Mouse (Mus musculus) kidney, embryonic 15.5 days (tissue): Measurements from ENCODE around the gene Tescl. TPM values are rescaled to one million over a fixed set of nuclear protein-coding genes. Genes with fewer than 3 reads are reported as not detected.

ENCODE experiments used
- ATAC-seq: fragments of 200-750 bp; cut with Nextera tagmentation; replicated peaks from 2 replicates; pipeline ENCODE4 v1.8.0; 2017; ENCODE audit warnings: moderate TSS enrichment; ENCODE audit not compliant: low FRiP score
- H3K27ac ChIP-seq: fragments of 300-500 bp; sonication (generic); 2 replicates; pipeline ENCODE4 v1.5.1; 2015; ENCODE audit warnings: mild to moderate bottlenecking, inconsistent platforms
- H3K27me3 ChIP-seq: fragments of 300-500 bp; sonication (generic); 2 replicates; pipeline ENCODE4 v1.6.1; 2015; ENCODE audit warnings: inconsistent platforms
- H3K36me3 ChIP-seq: fragments of 300-500 bp; sonication (generic); 2 replicates; pipeline ENCODE4 v1.6.1; 2015; ENCODE audit warnings: inconsistent platforms
- H3K4me1 ChIP-seq: fragments of 300-500 bp; sonication (generic); 2 replicates; pipeline ENCODE4 v1.6.1; 2015; ENCODE audit warnings: inconsistent platforms
- H3K4me2 ChIP-seq: fragments of 300-500 bp; sonication (generic); 2 replicates; pipeline ENCODE4 v1.6.1; 2015; ENCODE audit warnings: moderate library complexity, mild to moderate bottlenecking, inconsistent platforms
- H3K4me3 ChIP-seq: fragments of 300-500 bp; sonication (generic); replicated peaks from 2 replicates; pipeline ENCODE4 v1.5.1; 2015; ENCODE audit warnings: mild to moderate bottlenecking, inconsistent platforms
- H3K9ac ChIP-seq: fragments of 300-500 bp; sonication (generic); 2 replicates; pipeline ENCODE4 v1.6.1; 2015; ENCODE audit warnings: mild to moderate bottlenecking, inconsistent platforms
- H3K9me3 ChIP-seq: fragments of 300-500 bp; sonication (generic); replicated peaks from 2 replicates; pipeline ENCODE4 v1.6.1; 2016; ENCODE audit warnings: inconsistent platforms
- WGBS: fragments of 180-500 bp; shearing (Covaris S2); methylation state at CpG from one replicate; pipeline ENCODE4 v1.1.7; 2015; ENCODE audit warnings: mixed read lengths; 5-methylcytosine and 5-hydroxymethylcytosine counted together
- microRNA-seq: library from miRNA; unstranded; fragments of <30 nt; microRNA quantifications from one replicate; pipeline ENCODE4, GENCODE M21; 2016
- polyA plus RNA-seq: library from polyadenylated mRNA; unstranded; fragments of >200 nt; fragmentation: Nextera tagmentation; extraction: Ambion mirVana; gene quantifications from 2 replicates; pipeline ENCODE4 v1.2.1, GENCODE M21; 2015

Gene Tescl
- polyA plus RNA-seq, 1 experiment from 2014 or later, result 0.43 TPM

DNA sequence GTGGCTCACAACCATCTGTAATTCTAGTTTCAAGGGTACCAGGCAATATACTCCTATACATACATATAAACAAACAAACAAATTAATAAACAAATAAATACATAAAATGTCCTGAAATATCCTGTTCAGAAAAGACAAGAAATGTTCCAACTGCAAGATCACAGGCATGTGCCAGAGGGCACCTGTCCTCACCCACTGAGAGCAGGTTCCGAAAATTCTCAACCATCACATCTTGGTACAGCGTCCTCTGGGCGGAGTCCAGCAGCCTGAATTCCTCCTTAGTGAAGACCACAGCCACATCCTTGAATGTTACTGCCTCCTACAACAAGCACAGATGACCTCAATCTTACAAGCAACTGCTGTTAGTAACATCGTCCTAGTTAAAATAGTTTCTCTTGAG is 39.0 kb downstream of the Tescl start:
- Histone ChIP-seq H3K4me2 (no peak overlapping the region), H3K27me3 (no peaks in the 10 kb centered on the region), H3K27ac (no peak overlapping the region), H3K36me3 (peaks cover 77% of the 10 kb centered on the region), H3K9ac (no peak overlapping the region), H3K9me3 (no peaks in the 10 kb centered on the region), H3K4me1 (peaks cover 11% of the 10 kb centered on the region), H3K4me3 (no peak overlapping the region)
- 92% methylated on average over 4 of the region's 4 CpGs for WGBS
- no peak for ATAC-seq

DNA sequence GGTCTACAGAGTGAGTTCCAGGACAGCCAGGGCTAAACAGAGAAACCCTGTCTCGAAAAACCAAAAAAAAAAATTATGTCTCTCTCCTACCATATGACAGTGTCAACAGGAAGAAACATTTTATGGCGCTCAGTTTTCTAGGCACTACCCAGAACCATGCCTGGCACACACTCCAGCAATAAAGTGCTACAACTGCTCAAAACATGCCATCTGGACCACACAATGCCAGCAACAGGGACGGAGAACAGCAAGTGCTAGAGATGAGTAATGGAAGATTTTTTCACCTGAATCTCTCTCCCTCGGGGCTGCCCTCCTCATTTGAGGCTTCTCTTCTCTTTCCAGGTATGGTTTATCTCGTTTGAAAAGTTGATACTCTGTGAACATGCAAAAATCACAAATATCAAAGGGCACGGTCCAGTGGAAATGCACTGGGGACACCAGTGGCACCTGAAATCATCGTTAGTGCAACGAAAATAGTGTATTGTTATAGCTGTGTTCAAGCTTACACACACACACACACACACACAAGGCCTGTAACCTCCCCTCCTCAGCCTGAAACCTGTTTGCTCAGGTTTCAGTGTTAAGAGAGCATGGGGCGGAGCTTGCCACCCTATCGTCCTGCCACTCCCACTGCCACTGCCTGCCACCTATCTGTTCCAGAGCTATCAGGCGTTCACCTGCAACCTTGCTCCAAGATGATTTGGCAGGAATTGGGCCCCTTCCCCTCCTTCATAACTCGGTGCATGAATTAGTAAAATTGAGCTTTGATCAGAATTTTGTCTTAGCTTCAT is 40.5 kb downstream of the Tescl start:
- Histone ChIP-seq H3K4me2 (no peak overlapping the region), H3K36me3 (peaks cover 87% of the 10 kb centered on the region), H3K4me3 (no peak overlapping the region), H3K4me1 (peaks cover 7% of the 10 kb centered on the region), H3K9me3 (no peaks in the 10 kb centered on the region), H3K27ac (no peak overlapping the region), H3K9ac (no peak overlapping the region), H3K27me3 (no peaks in the 10 kb centered on the region)
- no peak for ATAC-seq
- WGBS, result 88% methylated on average over 12 of the region's 12 CpGs

DNA sequence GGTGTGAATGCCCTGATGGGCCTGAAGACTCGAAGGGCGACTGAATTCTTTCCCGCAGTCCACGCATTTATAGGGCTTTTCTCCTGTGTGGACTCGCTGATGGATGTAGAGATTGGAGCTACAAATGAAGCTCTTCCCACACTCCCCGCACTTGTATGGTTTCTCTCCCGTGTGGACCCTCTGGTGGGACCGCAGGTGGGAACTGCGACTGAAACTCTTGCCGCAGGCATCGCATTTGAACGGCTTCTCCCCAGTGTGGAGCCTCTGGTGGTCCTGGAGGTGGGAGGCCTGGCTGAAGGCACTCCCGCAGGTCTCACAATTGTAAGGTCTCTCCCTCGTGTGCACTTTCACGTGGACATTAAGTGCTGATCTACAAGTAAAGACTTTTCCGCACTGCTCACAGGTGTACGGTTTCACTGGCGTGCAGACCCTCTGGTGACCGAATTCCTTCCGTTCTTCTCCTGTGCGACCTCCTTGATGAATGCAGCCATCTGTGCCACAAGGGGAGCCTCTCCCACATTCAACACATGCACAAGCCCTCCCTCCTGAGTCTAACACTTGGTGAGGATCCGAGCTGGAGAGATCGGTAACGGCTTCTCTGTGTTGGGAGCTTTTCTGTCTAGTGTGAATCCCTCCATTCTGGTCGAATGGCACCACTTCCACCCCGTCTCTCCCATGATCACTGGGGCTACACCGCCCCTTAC is 42.2 kb downstream of the Tescl start:
- no peak for ATAC-seq
- no peak overlapping the region for H3K4me2 ChIP-seq
- H3K4me1 ChIP-seq, result no peaks in the 10 kb centered on the region
- peaks cover 89% of the 10 kb centered on the region for H3K36me3 ChIP-seq
- no peak overlapping the region for H3K9ac ChIP-seq
- H3K27me3 ChIP-seq, result no peaks in the 10 kb centered on the region
- no peaks in the 10 kb centered on the region for H3K9me3 ChIP-seq
- 90% methylated on average over 27 of the region's 27 CpGs for WGBS
- H3K27ac ChIP-seq, result no peak overlapping the region
- H3K4me3 ChIP-seq, result no peak overlapping the region

DNA sequence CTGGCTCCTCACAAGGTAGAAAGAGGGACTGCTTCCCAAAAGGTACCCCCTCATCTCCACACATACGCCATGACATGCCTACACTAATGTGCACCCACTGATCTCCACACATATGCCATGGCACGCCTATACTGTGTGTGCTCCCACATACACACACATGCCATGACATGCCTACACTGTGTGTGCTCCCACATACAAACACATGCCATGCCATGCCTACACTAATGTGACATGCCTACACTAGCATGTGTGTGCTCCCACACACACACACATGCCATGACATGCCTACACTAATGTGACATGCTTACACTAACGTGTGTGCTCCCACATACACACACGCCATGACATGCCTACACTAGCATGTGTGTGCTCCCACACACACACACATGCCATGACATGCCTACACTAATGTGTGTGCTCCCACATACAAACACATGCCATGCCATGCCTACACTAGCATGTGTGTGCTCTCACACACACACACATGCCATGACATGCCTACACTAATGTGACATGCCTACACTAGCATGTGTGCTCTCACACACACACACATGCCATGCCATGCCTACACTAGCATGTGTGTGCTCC is 43.5 kb downstream of the Tescl start:
- no peak for ATAC-seq
- Histone ChIP-seq H3K4me3 (no peak overlapping the region), H3K27ac (no peak overlapping the region), H3K36me3 (peaks cover 76% of the 10 kb centered on the region), H3K4me1 (no peaks in the 10 kb centered on the region), H3K9me3 (no peaks in the 10 kb centered on the region), H3K27me3 (no peaks in the 10 kb centered on the region), H3K4me2 (no peak overlapping the region), H3K9ac (no peak overlapping the region)
- WGBS, result 97% methylated on average over 4 of the region's 4 CpGs

DNA sequence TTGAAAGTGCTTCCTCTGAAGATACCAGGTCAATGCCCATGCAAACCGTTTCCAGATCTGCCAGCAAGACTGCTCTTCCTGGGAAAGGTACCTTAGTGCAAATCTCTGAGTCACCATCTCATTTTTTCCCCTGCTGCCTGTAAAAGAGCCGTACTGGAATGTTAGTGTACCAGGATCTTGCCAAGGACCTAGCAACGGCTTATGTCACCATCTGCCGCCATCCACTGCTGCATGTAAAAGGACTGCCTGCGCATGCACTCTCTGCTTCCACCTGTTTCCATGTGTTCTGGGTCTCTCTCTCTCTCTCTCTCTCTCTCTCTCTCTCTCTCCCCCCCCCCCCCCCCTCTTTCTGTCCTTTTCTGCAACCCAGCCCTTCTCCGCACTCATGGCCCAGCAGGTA is 45.2 kb downstream of the Tescl start:
- H3K4me2 ChIP-seq, result no peak overlapping the region
- H3K27ac ChIP-seq, result no peak overlapping the region
- no peaks in the 10 kb centered on the region for H3K4me1 ChIP-seq
- ATAC-seq, result no peak
- WGBS, result 92% methylated on average over 6 of the region's 6 CpGs
- H3K36me3 ChIP-seq, result peaks cover 59% of the 10 kb centered on the region
- H3K9me3 ChIP-seq, result no peaks in the 10 kb centered on the region
- H3K27me3 ChIP-seq, result no peaks in the 10 kb centered on the region
- H3K9ac ChIP-seq, result no peak overlapping the region
- no peak overlapping the region for H3K4me3 ChIP-seq

DNA sequence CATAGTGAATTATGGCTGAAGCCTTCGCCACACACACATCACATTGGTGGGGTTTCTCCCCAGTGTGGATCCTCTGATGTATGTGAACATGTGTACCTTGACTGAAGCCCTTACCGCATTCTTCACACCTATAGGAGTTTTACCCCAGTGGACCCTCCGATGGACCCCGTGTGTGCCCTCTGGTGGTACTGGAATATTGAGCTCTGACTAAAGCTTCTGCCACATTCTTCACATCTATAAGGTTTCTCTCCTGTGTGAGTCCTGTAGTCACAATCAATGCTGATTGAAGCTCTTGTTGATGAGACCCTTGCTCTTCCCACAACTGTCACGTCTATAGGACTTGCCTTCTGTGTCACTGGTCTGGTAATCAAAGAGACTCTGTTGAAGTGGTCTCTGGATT is 46.1 kb downstream of the Tescl start:
- Histone ChIP-seq H3K36me3 (peaks cover 51% of the 10 kb centered on the region), H3K4me1 (no peaks in the 10 kb centered on the region), H3K27ac (no peak overlapping the region), H3K4me3 (no peak overlapping the region), H3K4me2 (no peak overlapping the region), H3K9me3 (no peaks in the 10 kb centered on the region), H3K27me3 (no peaks in the 10 kb centered on the region), H3K9ac (no peak overlapping the region)
- ATAC-seq, result no peak
- whole genome bisulfite sequencing, result 87% methylated on average over 5 of the region's 5 CpGs

DNA sequence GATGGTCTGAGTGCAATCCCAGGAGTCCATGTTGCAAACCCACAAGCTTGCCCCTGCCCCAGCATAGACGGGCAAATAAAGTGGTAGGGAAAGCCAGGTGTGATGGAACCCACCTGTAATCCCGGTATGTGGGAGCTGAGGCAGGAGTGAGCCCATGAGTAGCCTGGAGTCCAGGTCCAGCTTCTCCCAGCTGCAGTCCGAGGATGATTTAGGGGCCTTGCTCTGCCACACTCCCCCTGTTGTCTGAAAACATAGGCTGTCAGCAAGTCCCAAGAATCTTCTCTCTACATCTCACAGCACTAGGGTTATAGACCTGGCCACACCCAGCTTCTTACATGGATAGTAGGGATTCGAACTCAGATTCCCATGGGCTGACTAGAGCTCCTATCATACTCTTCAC is 46.8 kb downstream of the Tescl start:
- WGBS, result 82% methylated on average over 4 of the region's 4 CpGs
- no peak for ATAC-seq

DNA sequence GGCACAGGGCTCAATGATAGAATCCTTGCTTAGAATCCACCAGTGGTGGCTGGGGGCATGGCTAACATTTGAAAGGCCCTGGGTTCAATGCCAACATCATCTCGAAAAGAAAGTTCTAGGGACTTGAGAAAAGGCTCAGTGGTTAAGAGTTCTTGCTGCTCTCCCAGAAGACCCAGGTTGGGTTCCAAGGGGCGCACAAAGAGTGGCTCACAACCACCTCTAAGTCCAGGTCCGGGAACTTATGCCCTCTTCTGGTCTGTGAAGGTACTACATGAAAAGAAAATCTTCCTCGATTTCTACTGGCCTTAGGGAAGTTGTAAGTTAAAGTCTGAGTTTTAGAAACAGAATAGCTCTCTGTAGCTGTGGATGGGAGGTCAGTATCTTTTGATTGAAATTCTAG is 47.6 kb downstream of the Tescl start:
- peaks cover 35% of the 10 kb centered on the region for H3K36me3 ChIP-seq
- no peak overlapping the region for H3K4me2 ChIP-seq
- ATAC-seq, result no peak
- H3K27me3 ChIP-seq, result no peaks in the 10 kb centered on the region
- no peak overlapping the region for H3K9ac ChIP-seq
- H3K4me1 ChIP-seq, result no peaks in the 10 kb centered on the region
- H3K4me3 ChIP-seq, result no peak overlapping the region
- no peak overlapping the region for H3K27ac ChIP-seq
- no peaks in the 10 kb centered on the region for H3K9me3 ChIP-seq
- 46% methylated on average over 4 of the region's 4 CpGs for WGBS

More for the DNA sequence above, 46.8 kb downstream of the Tescl start:
- H3K4me1 ChIP-seq, result no peaks in the 10 kb centered on the region
- H3K4me2 ChIP-seq, result no peak overlapping the region
- H3K27me3 ChIP-seq, result no peaks in the 10 kb centered on the region
- no peak overlapping the region for H3K4me3 ChIP-seq
- peaks cover 43% of the 10 kb centered on the region for H3K36me3 ChIP-seq
- no peaks in the 10 kb centered on the region for H3K9me3 ChIP-seq
- no peak overlapping the region for H3K9ac ChIP-seq
- H3K27ac ChIP-seq, result no peak overlapping the region

Small RNAs within 50 kb of the gene (microRNA-seq; reads per million reads assigned to microRNA genes)
- not detected for gene Gm27592

Other genes starting within 250 kb of the Tescl start
- gene Zfp112, start 221.6 kb downstream of the Tescl start, polyA plus RNA-seq, result 6.3 and 6.9 TPM in 2 replicates
- 17.9 and 18.3 TPM in 2 replicates for gene Zfp235, start 199.8 kb downstream of the Tescl start, polyA plus RNA-seq
- gene Zfp114, start 158.9 kb downstream of the Tescl start, polyA plus RNA-seq, result 5.7 and 6.8 TPM in 2 replicates
- 11.0 and 11.1 TPM in 2 replicates for gene Zfp111, start 122.5 kb downstream of the Tescl start, polyA plus RNA-seq
- gene Zfp109, start 96.4 kb downstream of the Tescl start, polyA plus RNA-seq, result 5.6 and 6.1 TPM in 2 replicates
- gene Zfp108, start 79.1 kb downstream of the Tescl start, polyA plus RNA-seq, result 3.6 and 4.2 TPM in 2 replicates
- gene Zfp93, start 63.5 kb downstream of the Tescl start, polyA plus RNA-seq, result 10.7 and 11.5 TPM in 2 replicates
- 40.0 and 43.9 TPM in 2 replicates for gene Zfp61, start 32.7 kb downstream of the Tescl start, polyA plus RNA-seq
- gene Zfp94, start 17.3 kb downstream of the Tescl start, polyA plus RNA-seq, result 11.3 and 12.1 TPM in 2 replicates
- 0.28 TPM in 1 of 2 replicates, not detected in the other for gene Lypd5, start 15.3 kb upstream of the Tescl start, polyA plus RNA-seq
- gene Kcnn4, start 36.3 kb upstream of the Tescl start, polyA plus RNA-seq, result 4.9 and 5.5 TPM in 2 replicates
- 28.0 and 32.8 TPM in 2 replicates for gene Smg9, start 65.7 kb upstream of the Tescl start, polyA plus RNA-seq
- not detected in 2 replicates for gene Irgc1, start 118.4 kb upstream of the Tescl start, polyA plus RNA-seq
- gene Plaur, start 128.5 kb upstream of the Tescl start, polyA plus RNA-seq, result 14.4 and 15.3 TPM in 2 replicates
- gene Cadm4, start 148.1 kb upstream of the Tescl start, polyA plus RNA-seq, result 6.8 and 7.3 TPM in 2 replicates
- 61.6 and 66.6 TPM in 2 replicates for gene Zfp428, start 173.1 kb upstream of the Tescl start, polyA plus RNA-seq
- gene AC161166.1, start 178.5 kb upstream of the Tescl start, polyA plus RNA-seq, result 0.48 and 0.68 TPM in 2 replicates
- 7.4 and 8.3 TPM in 2 replicates for gene Irgq, start 196.8 kb upstream of the Tescl start, polyA plus RNA-seq
- gene Pinlyp, start 212.2 kb upstream of the Tescl start, polyA plus RNA-seq, result 0.31 and 0.33 TPM in 2 replicates
- gene Xrcc1, start 212.4 kb upstream of the Tescl start, polyA plus RNA-seq, result 117 and 137 TPM in 2 replicates